Mouse (Mus musculus): ENCODE measurements around the gene Gm49398. TPM values are rescaled to one million over a fixed set of nuclear protein-coding genes. Genes with fewer than 3 reads are reported as not detected.
A peak's percentile ranks its signal among the peaks of the same experiment; 100 is the strongest.

The Gm49398 gene
- not detected in 2 replicates for polyA plus RNA-seq (2015; fragmentation: Nextera tagmentation; extraction: Ambion mirVana)

GRCm38 (mm10) chr13:61288739-61289138 is at the start of gene Gm49398:
Gm49398 (minus strand) TSS chr13:61288839.
- H3K27me3 ChIP-seq (ENCODE audit: control insufficient read depth, insufficient read depth, low read length) = no peaks in the 10 kb centered on the region
- no peaks in the 10 kb centered on the region for H3K4me1 ChIP-seq (replicated peaks; ENCODE audit: control insufficient read depth, insufficient read depth)
- H3K9ac ChIP-seq (ENCODE audit: low read length) = no peak within 1 kb of the TSS
- no peak within 1 kb of the TSS for H3K4me3 ChIP-seq (ENCODE audit: low read depth, low read length)
- no peak within 1 kb of the TSS for H3K4me2 ChIP-seq (replicated peaks; ENCODE audit: low read depth)
- no peaks in the 10 kb centered on the region for H3K9me3 ChIP-seq (ENCODE audit: control insufficient read depth, low read length)
- no peak for TF ChIP-seq CTCF (IDR thresholded peaks at IDR 0.05; ENCODE audit: low read depth)
- TF ChIP-seq EP300 (optimal IDR thresholded peaks at IDR 0.05) = no peak
- no peak for ATAC-seq (ENCODE audit: low FRiP score, low TSS enrichment)
- H3K36me3 ChIP-seq (ENCODE audit: control insufficient read depth, insufficient read depth, low read length) = no peaks in the 10 kb centered on the region
- 84% methylated on average over 2 of the region's 2 CpGs for WGBS
- no peak for DNase-seq (ENCODE audit: low spot score)
- no peak within 1 kb of the TSS for H3K27ac ChIP-seq (replicated peaks)

GRCm38 (mm10) chr13:61255258-61255657 is 33.4 kb downstream of the Gm49398 start, which contains the start of gene Cts8:
Cts8 (minus strand) TSS chr13:61255358.
- Histone ChIP-seq H3K4me3 (ENCODE audit: low read depth, low read length) (no peak within 1 kb of the TSS), H3K9me3 (ENCODE audit: control insufficient read depth, low read length) (no peaks in the 10 kb centered on the region), H3K27ac (replicated peaks) (no peak within 1 kb of the TSS), H3K4me2 (replicated peaks; ENCODE audit: low read depth) (no peak within 1 kb of the TSS), H3K36me3 (ENCODE audit: control insufficient read depth, insufficient read depth, low read length) (no peaks in the 10 kb centered on the region), H3K27me3 (ENCODE audit: control insufficient read depth, insufficient read depth, low read length) (no peaks in the 10 kb centered on the region), H3K9ac (ENCODE audit: low read length) (no peak within 1 kb of the TSS), H3K4me1 (replicated peaks; ENCODE audit: control insufficient read depth, insufficient read depth) (no peaks in the 10 kb centered on the region)
- ATAC-seq (ENCODE audit: low FRiP score, low TSS enrichment) = no peak
- 82% methylated on average over 2 of the region's 2 CpGs for WGBS
- TF ChIP-seq CTCF (IDR thresholded peaks at IDR 0.05; ENCODE audit: low read depth) = no peak
- no peak for TF ChIP-seq EP300 (optimal IDR thresholded peaks at IDR 0.05)
- no peak for DNase-seq (ENCODE audit: low spot score)

- H3K4me2 ChIP-seq (replicated peaks; ENCODE audit: low read depth) = no peak overlapping the region
- H3K9me3 ChIP-seq (ENCODE audit: control insufficient read depth, low read length) = no peaks in the 10 kb centered on the region
- no peaks in the 10 kb centered on the region for H3K36me3 ChIP-seq (ENCODE audit: control insufficient read depth, insufficient read depth, low read length)
- peak; percentile 73 for TF ChIP-seq CTCF (IDR thresholded peaks at IDR 0.05; ENCODE audit: low read depth)
- no peak for TF ChIP-seq EP300 (optimal IDR thresholded peaks at IDR 0.05)
- H3K4me3 ChIP-seq (ENCODE audit: low read depth, low read length) = no peak overlapping the region
- no peaks in the 10 kb centered on the region for H3K4me1 ChIP-seq (replicated peaks; ENCODE audit: control insufficient read depth, insufficient read depth)
- ATAC-seq (ENCODE audit: low FRiP score, low TSS enrichment) (no peak), DNase-seq (ENCODE audit: low spot score) (peak; percentile 45)
- H3K27ac ChIP-seq (replicated peaks) = no peak overlapping the region
- WGBS = 56% methylated on average over 13 of the region's 13 CpGs
- H3K27me3 ChIP-seq (ENCODE audit: control insufficient read depth, insufficient read depth, low read length) = no peaks in the 10 kb centered on the region
- no peak overlapping the region for H3K9ac ChIP-seq (ENCODE audit: low read length)
These were observed 47.3 kb downstream of the Gm49398 start for GRCm38 (mm10) chr13:61241076-61241947.

- no peaks in the 10 kb centered on the region for H3K27me3 ChIP-seq (ENCODE audit: control insufficient read depth, insufficient read depth, low read length)
- no peak within 1 kb of the TSS for H3K27ac ChIP-seq (replicated peaks)
- DNase-seq (ENCODE audit: low spot score) = no peak
- H3K36me3 ChIP-seq (ENCODE audit: control insufficient read depth, insufficient read depth, low read length) = no peaks in the 10 kb centered on the region
- H3K4me3 ChIP-seq (ENCODE audit: low read depth, low read length) = no peak within 1 kb of the TSS
- H3K4me2 ChIP-seq (replicated peaks; ENCODE audit: low read depth) = no peak within 1 kb of the TSS
- H3K4me1 ChIP-seq (replicated peaks; ENCODE audit: control insufficient read depth, insufficient read depth) = no peaks in the 10 kb centered on the region
- TF ChIP-seq EP300 (optimal IDR thresholded peaks at IDR 0.05) (no peak), CTCF (IDR thresholded peaks at IDR 0.05; ENCODE audit: low read depth) (no peak)
- H3K9me3 ChIP-seq (ENCODE audit: control insufficient read depth, low read length) = no peaks in the 10 kb centered on the region; the same call in 1 of the 2 replicates
- ATAC-seq (ENCODE audit: low FRiP score, low TSS enrichment) = no peak
- 79% methylated on average over 3 of the region's 3 CpGs for WGBS
- H3K9ac ChIP-seq (ENCODE audit: low read length) = no peak within 1 kb of the TSS
These were observed 85.3 kb downstream of the Gm49398 start, which contains the start of gene Cts6 for GRCm38 (mm10) chr13:61203310-61203709. Cts6 (minus strand) TSS chr13:61203410.

Small RNA genes lying within 50 kb of the gene (microRNA-seq; reads per million reads assigned to microRNA genes)
- gene Gm27704 = not detected

Other genes starting within 250 kb of the Gm49398 start
- not detected in 2 replicates for gene Ctsq, start 248.2 kb downstream of the Gm49398 start, polyA plus RNA-seq (2015; fragmentation: Nextera tagmentation; extraction: Ambion mirVana)
- not detected in 2 replicates for gene Ctsr, start 124.6 kb downstream of the Gm49398 start, polyA plus RNA-seq (2015; fragmentation: Nextera tagmentation; extraction: Ambion mirVana)
- not detected in 2 replicates for gene Cts6, start 85.4 kb downstream of the Gm49398 start, polyA plus RNA-seq (2015; fragmentation: Nextera tagmentation; extraction: Ambion mirVana)
- 0.05 TPM in 1 of 2 replicates, not detected in the other for gene Cts8, start 33.5 kb downstream of the Gm49398 start, polyA plus RNA-seq (2015; fragmentation: Nextera tagmentation; extraction: Ambion mirVana)
- gene Cts7, start 69.4 kb upstream of the Gm49398 start, polyA plus RNA-seq (2015; fragmentation: Nextera tagmentation; extraction: Ambion mirVana) = not detected in 2 replicates